Comparison of ENCODE assay signal across 19 mouse cellular contexts in the genomic region with DNA sequence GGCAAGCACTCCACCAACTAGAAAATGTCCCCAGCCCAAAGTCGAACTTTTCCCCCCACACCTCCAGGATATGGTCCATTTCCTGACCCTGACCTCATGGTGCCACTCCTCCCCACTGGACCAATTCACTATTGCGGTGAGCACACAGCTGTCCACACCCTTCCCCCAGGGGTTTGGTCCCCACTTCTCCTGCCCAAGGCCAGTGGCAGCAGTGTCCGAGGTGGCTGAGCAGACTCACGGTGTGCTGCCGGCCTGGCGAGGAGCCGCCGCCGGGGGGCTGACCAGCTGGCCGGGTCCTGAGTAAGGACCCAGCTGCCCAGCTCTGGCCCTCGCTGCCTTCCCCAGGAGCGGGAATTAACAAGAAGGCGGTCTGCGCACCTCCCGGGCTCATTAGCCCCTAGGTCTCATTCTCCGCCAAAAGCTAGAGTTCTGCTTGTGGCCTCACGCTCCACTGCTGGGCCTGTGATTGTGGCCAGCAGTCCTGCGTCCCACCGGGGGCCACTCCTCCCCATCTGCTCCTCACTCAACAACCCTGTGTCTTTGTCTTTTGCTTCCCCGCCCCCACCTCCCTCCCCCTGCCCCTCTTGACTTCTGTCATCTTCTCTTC.
DNase-seq lines count a peak whose midpoint lies in the region; ATAC-seq and TF ChIP-seq lines count a peak whose summit lies in the region.
"Had no signal": no experiment of that assay in that cellular context is flagged by ENCODE, and none has a peak within 500 bp of the region (broad histone marks: within the 10 kb centered on the region; RNA-seq: fewer than 3 reads in every experiment).

No protein-coding gene starts in this region.

- no peak overlapping the region for H3K9ac ChIP-seq in forebrain, embryonic 15.5 days (replicated peaks)
- H3K9ac ChIP-seq in midbrain, embryonic 11.5 days (ENCODE audit: low read length), result no peak overlapping the region
- no peak overlapping the region for H3K9ac ChIP-seq in midbrain, embryonic 16.5 days (ENCODE audit: low read depth, low read length)
- no peak overlapping the region for H3K9ac ChIP-seq in hindbrain, postnatal 0 days (replicated peaks; ENCODE audit: low read length)
- H3K9ac ChIP-seq: embryonic facial prominence, embryonic 13.5 days; heart, embryonic 12.5 days; hindbrain, embryonic 15.5 days; limb, embryonic 12.5 days; liver, embryonic 15.5 days had no signal

- H3K36me3 ChIP-seq in forebrain, embryonic 10.5 days (replicated peaks), result no peaks in the 10 kb centered on the region
- H3K36me3 ChIP-seq in forebrain, embryonic 15.5 days, result no peaks in the 10 kb centered on the region
- H3K36me3 ChIP-seq in midbrain, embryonic 11.5 days (ENCODE audit: control insufficient read depth, insufficient read depth, low read length), result no peaks in the 10 kb centered on the region
- no peaks in the 10 kb centered on the region for H3K36me3 ChIP-seq in midbrain, embryonic 16.5 days (ENCODE audit: control insufficient read depth, insufficient read depth, low read length)
- H3K36me3 ChIP-seq in hindbrain, postnatal 0 days (ENCODE audit: insufficient read depth, low read length), result no peaks in the 10 kb centered on the region
- H3K36me3 ChIP-seq: embryonic facial prominence, embryonic 13.5 days; heart, embryonic 12.5 days; hindbrain, embryonic 15.5 days; limb, embryonic 12.5 days; liver, embryonic 15.5 days had no signal

- no peak overlapping the region for H3K4me2 ChIP-seq in forebrain, embryonic 15.5 days (replicated peaks)
- H3K4me2 ChIP-seq in midbrain, embryonic 11.5 days, result 0 out of 2 replicates have a peak overlapping the region, but pooled peaks have one; percentile 9
- H3K4me2 ChIP-seq in midbrain, embryonic 16.5 days (ENCODE audit: low read length), result no peak overlapping the region
- H3K4me2 ChIP-seq in hindbrain, postnatal 0 days (ENCODE audit: low read depth, low read length), result no peak overlapping the region
- H3K4me2 ChIP-seq: embryonic facial prominence, embryonic 13.5 days; heart, embryonic 12.5 days; hindbrain, embryonic 15.5 days; limb, embryonic 12.5 days; liver, embryonic 15.5 days had no signal

- TF ChIP-seq CTCF in hindbrain, postnatal 0 days (IDR thresholded peaks at IDR 0.05; ENCODE audit: low read depth), result no peak

- peak; percentile 20 for DNase-seq in forebrain, embryonic 10.5 days (ENCODE audit: extremely low spot score, low spot score)
- peak; percentile 84 for DNase-seq in midbrain, embryonic 11.5 days (ENCODE audit: low spot score, missing footprints)
- peak; percentile 60 for DNase-seq in hindbrain, postnatal 0 days (ENCODE audit: low spot score)
- DNase-seq in retina, postnatal 1 day, result peak; percentile 55
- no peak for DNase-seq in urinary bladder, postnatal 36 days (ENCODE audit: low spot score in 2 of 2)
- no peak for DNase-seq in layer of hippocampus, postnatal 36 days
- DNase-seq: cerebellum, adult 8-10 months; gastrocnemius, postnatal 36 days; kidney, postnatal 10 days; lung, postnatal 36 days; thymus, postnatal 36 days had no signal

- 10% methylated on average over 20 of the region's 20 CpGs for WGBS in forebrain, embryonic 10.5 days
- 11% methylated on average over 20 of the region's 20 CpGs for WGBS in forebrain, embryonic 15.5 days
- whole genome bisulfite sequencing in midbrain, embryonic 11.5 days, result 15% methylated on average over 20 of the region's 20 CpGs
- 11% methylated on average over 20 of the region's 20 CpGs for WGBS in midbrain, embryonic 16.5 days
- WGBS in hindbrain, postnatal 0 days, result 12% methylated on average over 20 of the region's 20 CpGs

- H3K4me1 ChIP-seq in forebrain, embryonic 10.5 days, result peaks cover 20% of the 10 kb centered on the region
- H3K4me1 ChIP-seq in forebrain, embryonic 15.5 days, result peaks cover 5% of the 10 kb centered on the region; the same call in 1 of the 2 replicates
- H3K4me1 ChIP-seq in midbrain, embryonic 11.5 days (ENCODE audit: control insufficient read depth, insufficient read depth, low read length), result no peaks in the 10 kb centered on the region
- H3K4me1 ChIP-seq in midbrain, embryonic 16.5 days (ENCODE audit: control insufficient read depth, insufficient read depth, low read length), result no peaks in the 10 kb centered on the region
- H3K4me1 ChIP-seq in hindbrain, postnatal 0 days (ENCODE audit: insufficient read depth, low read length), result peaks cover 4% of the 10 kb centered on the region
- H3K4me1 ChIP-seq: embryonic facial prominence, embryonic 13.5 days; heart, embryonic 12.5 days; liver, embryonic 15.5 days had no signal

- no peak for ATAC-seq in forebrain, embryonic 15.5 days (replicated peaks)
- peak; percentile 57 for ATAC-seq in midbrain, embryonic 11.5 days (ENCODE audit: low FRiP score)
- ATAC-seq in midbrain, embryonic 16.5 days, result no peak
- 0 out of 2 replicates have a peak, but pooled peaks have one; percentile 55 for ATAC-seq in hindbrain, postnatal 0 days

- peak overlapping the region; percentile 77 for H3K27ac ChIP-seq in forebrain, embryonic 10.5 days
- H3K27ac ChIP-seq in forebrain, embryonic 15.5 days (replicated peaks), result no peak overlapping the region
- peak overlapping the region; percentile 40 for H3K27ac ChIP-seq in midbrain, embryonic 11.5 days (ENCODE audit: low read depth, low read length)
- H3K27ac ChIP-seq in midbrain, embryonic 16.5 days (ENCODE audit: low read length), result no peak overlapping the region
- H3K27ac ChIP-seq in hindbrain, postnatal 0 days, result no peak overlapping the region
- H3K27ac ChIP-seq: embryonic facial prominence, embryonic 13.5 days; hindbrain, embryonic 15.5 days; limb, embryonic 12.5 days; liver, embryonic 15.5 days had no signal

- H3K9me3 ChIP-seq in forebrain, embryonic 10.5 days, result no peaks in the 10 kb centered on the region
- H3K9me3 ChIP-seq in forebrain, embryonic 15.5 days, result no peaks in the 10 kb centered on the region
- no peaks in the 10 kb centered on the region for H3K9me3 ChIP-seq in midbrain, embryonic 11.5 days (ENCODE audit: control insufficient read depth, low read length)
- H3K9me3 ChIP-seq in midbrain, embryonic 16.5 days (replicated peaks; ENCODE audit: control insufficient read depth, low read length, poor library complexity, severe bottlenecking), result no peaks in the 10 kb centered on the region
- H3K9me3 ChIP-seq in hindbrain, postnatal 0 days (ENCODE audit: low read length), result no peaks in the 10 kb centered on the region
- H3K9me3 ChIP-seq: embryonic facial prominence, embryonic 13.5 days; heart, embryonic 12.5 days; hindbrain, embryonic 15.5 days; limb, embryonic 12.5 days; liver, embryonic 15.5 days had no signal

- H3K4me3 ChIP-seq in forebrain, embryonic 10.5 days, result no peak overlapping the region
- H3K4me3 ChIP-seq in forebrain, embryonic 15.5 days, result no peak overlapping the region
- H3K4me3 ChIP-seq in midbrain, embryonic 11.5 days (ENCODE audit: low read depth, low read length), result no peak overlapping the region
- no peak overlapping the region for H3K4me3 ChIP-seq in midbrain, embryonic 16.5 days (ENCODE audit: low read depth, low read length)
- H3K4me3 ChIP-seq in hindbrain, postnatal 0 days (ENCODE audit: low read length), result no peak overlapping the region
- H3K4me3 ChIP-seq: embryonic facial prominence, embryonic 13.5 days; heart, embryonic 12.5 days; hindbrain, embryonic 15.5 days; limb, embryonic 12.5 days; liver, embryonic 15.5 days; myocyte had no signal

- H3K27me3 ChIP-seq in forebrain, embryonic 10.5 days (ENCODE audit: poor library complexity, severe bottlenecking), result peaks cover 65% of the 10 kb centered on the region
- peaks cover 7% of the 10 kb centered on the region; the same call in 1 of the 2 replicates for H3K27me3 ChIP-seq in forebrain, embryonic 15.5 days
- H3K27me3 ChIP-seq in midbrain, embryonic 11.5 days (ENCODE audit: control insufficient read depth, insufficient read depth, low read length), result peaks cover 10% of the 10 kb centered on the region; the same call in 1 of the 2 replicates
- no peaks in the 10 kb centered on the region for H3K27me3 ChIP-seq in midbrain, embryonic 16.5 days (ENCODE audit: control insufficient read depth, insufficient read depth, low read depth, low read length)
- H3K27me3 ChIP-seq in hindbrain, postnatal 0 days (ENCODE audit: insufficient read depth, low read length), result no peaks in the 10 kb centered on the region
- H3K27me3 ChIP-seq: hindbrain, embryonic 15.5 days had no signal

Comparison
In these comparisons a context has a peak if more than half of its experiments do, and no peak if none do; other contexts are left out.
1. H3K27ac ChIP-seq: peak in forebrain, embryonic 10.5 days (single experiment) and midbrain, embryonic 11.5 days (single experiment); none in forebrain, embryonic 15.5 days (single experiment), midbrain, embryonic 16.5 days (single experiment) and hindbrain, postnatal 0 days (single experiment).
2. ATAC-seq: peak in midbrain, embryonic 11.5 days (single experiment) and hindbrain, postnatal 0 days (single experiment); none in forebrain, embryonic 15.5 days (single experiment) and midbrain, embryonic 16.5 days (single experiment).
3. DNase-seq: peak in forebrain, embryonic 10.5 days (single experiment), midbrain, embryonic 11.5 days (single experiment), hindbrain, postnatal 0 days (single experiment) and retina, postnatal 1 day (single experiment); none in urinary bladder, postnatal 36 days (0 of 2) and layer of hippocampus, postnatal 36 days (0 of 2).